Mouse (Mus musculus): ENCODE measurements around the gene Olfr1502. TPM values are rescaled to one million over a fixed set of nuclear protein-coding genes. Genes with fewer than 3 reads are reported as not detected.

Olfr1502 gene
- polyA plus RNA-seq, 1 experiment from 2014 or later: not detected

DNA sequence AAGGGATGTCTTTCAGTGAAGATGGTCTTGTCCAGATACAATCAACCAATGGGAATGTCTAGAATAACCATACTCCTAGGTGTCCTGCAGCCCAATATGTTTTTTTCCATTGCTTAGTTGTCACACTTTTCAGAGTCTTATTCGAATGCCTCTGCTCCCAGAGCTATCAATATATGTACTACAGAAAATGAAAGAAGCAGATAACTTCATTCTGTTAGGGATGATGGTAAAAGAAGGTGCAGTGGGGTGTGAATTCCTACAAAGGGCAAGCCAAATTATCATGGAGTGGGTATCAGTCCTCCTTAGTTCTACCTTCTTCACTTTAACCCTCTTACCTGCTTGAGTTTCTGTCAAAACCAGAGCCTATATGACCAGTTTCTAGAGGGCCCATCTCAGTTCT is 36.2 kb downstream of the Olfr1502 start, which contains the start of gene Olfr1504:
TSS of gene Olfr1504 (minus strand) at position 101 of the 400 bp plus-strand sequence.
- H3K36me3 ChIP-seq (replicated peaks; ENCODE audit: control insufficient read depth, insufficient read depth, low read depth, low read length): no peaks in the 10 kb centered on the region
- WGBS: 66% methylated on average over 1 of the region's 1 CpGs
- no peaks in the 10 kb centered on the region for H3K9me3 ChIP-seq (replicated peaks; ENCODE audit: control insufficient read depth, low read length)
- no peaks in the 10 kb centered on the region for H3K27me3 ChIP-seq (ENCODE audit: control insufficient read depth, insufficient read depth, low read length)
- no peak within 1 kb of the TSS for H3K27ac ChIP-seq (replicated peaks; ENCODE audit: low read depth, low read length)
- no peak for DNase-seq (ENCODE audit: low spot score)
- no peak within 1 kb of the TSS for H3K4me2 ChIP-seq (ENCODE audit: low read depth, low read length)
- no peak within 1 kb of the TSS for H3K4me3 ChIP-seq (ENCODE audit: low read depth, low read length)
- H3K9ac ChIP-seq (replicated peaks; ENCODE audit: low read length): no peak within 1 kb of the TSS
- no peaks in the 10 kb centered on the region for H3K4me1 ChIP-seq (ENCODE audit: control insufficient read depth, insufficient read depth, low read length)
- ATAC-seq (replicated peaks; ENCODE audit: insufficient number of reproducible peaks, low FRiP score, low TSS enrichment, low read depth): no peak

Other genes starting within 250 kb of the Olfr1502 start
- gene Olfr1487, start 244.4 kb upstream of the Olfr1502 start, polyA plus RNA-seq (2014; fragmentation: Nextera tagmentation; extraction: Ambion mirVana): not detected in 2 replicates
- not detected in 2 replicates for gene Olfr1489, start 230.2 kb upstream of the Olfr1502 start, polyA plus RNA-seq (2014; fragmentation: Nextera tagmentation; extraction: Ambion mirVana)
- not detected in 2 replicates for gene Olfr1490, start 210.7 kb upstream of the Olfr1502 start, polyA plus RNA-seq (2014; fragmentation: Nextera tagmentation; extraction: Ambion mirVana)
- not detected in 2 replicates for gene Olfr1491, start 164.5 kb upstream of the Olfr1502 start, polyA plus RNA-seq (2014; fragmentation: Nextera tagmentation; extraction: Ambion mirVana)
- not detected in 2 replicates for gene Olfr1493-ps1, start 138.5 kb upstream of the Olfr1502 start, polyA plus RNA-seq (2014; fragmentation: Nextera tagmentation; extraction: Ambion mirVana)
- not detected in 2 replicates for gene Olfr1494, start 122.1 kb upstream of the Olfr1502 start, polyA plus RNA-seq (2014; fragmentation: Nextera tagmentation; extraction: Ambion mirVana)
- not detected in 2 replicates for gene Olfr1495, start 97.2 kb upstream of the Olfr1502 start, polyA plus RNA-seq (2014; fragmentation: Nextera tagmentation; extraction: Ambion mirVana)
- gene Olfr1496, start 83.9 kb upstream of the Olfr1502 start, polyA plus RNA-seq (2014; fragmentation: Nextera tagmentation; extraction: Ambion mirVana): not detected in 2 replicates
- gene Olfr1497, start 63.6 kb upstream of the Olfr1502 start, polyA plus RNA-seq (2014; fragmentation: Nextera tagmentation; extraction: Ambion mirVana): not detected in 2 replicates
- gene Olfr1499, start 42.3 kb upstream of the Olfr1502 start, polyA plus RNA-seq (2014; fragmentation: Nextera tagmentation; extraction: Ambion mirVana): not detected in 2 replicates
- gene Olfr1500, start 31.3 kb upstream of the Olfr1502 start, polyA plus RNA-seq (2014; fragmentation: Nextera tagmentation; extraction: Ambion mirVana): not detected in 2 replicates
- not detected in 2 replicates for gene Olfr1501, start 11.1 kb upstream of the Olfr1502 start, polyA plus RNA-seq (2014; fragmentation: Nextera tagmentation; extraction: Ambion mirVana)
- not detected in 2 replicates for gene Olfr1504, start 36.1 kb downstream of the Olfr1502 start, polyA plus RNA-seq (2014; fragmentation: Nextera tagmentation; extraction: Ambion mirVana)
- not detected in 2 replicates for gene Olfr1505, start 51.7 kb downstream of the Olfr1502 start, polyA plus RNA-seq (2014; fragmentation: Nextera tagmentation; extraction: Ambion mirVana)

Data from embryonic facial prominence, embryonic 11.5 days (tissue).